Mouse (Mus musculus): ENCODE results near the gene Abcb1a.
A peak's percentile ranks its signal among the peaks of the same experiment; 100 is the strongest.

Gene Abcb1a

DNA sequence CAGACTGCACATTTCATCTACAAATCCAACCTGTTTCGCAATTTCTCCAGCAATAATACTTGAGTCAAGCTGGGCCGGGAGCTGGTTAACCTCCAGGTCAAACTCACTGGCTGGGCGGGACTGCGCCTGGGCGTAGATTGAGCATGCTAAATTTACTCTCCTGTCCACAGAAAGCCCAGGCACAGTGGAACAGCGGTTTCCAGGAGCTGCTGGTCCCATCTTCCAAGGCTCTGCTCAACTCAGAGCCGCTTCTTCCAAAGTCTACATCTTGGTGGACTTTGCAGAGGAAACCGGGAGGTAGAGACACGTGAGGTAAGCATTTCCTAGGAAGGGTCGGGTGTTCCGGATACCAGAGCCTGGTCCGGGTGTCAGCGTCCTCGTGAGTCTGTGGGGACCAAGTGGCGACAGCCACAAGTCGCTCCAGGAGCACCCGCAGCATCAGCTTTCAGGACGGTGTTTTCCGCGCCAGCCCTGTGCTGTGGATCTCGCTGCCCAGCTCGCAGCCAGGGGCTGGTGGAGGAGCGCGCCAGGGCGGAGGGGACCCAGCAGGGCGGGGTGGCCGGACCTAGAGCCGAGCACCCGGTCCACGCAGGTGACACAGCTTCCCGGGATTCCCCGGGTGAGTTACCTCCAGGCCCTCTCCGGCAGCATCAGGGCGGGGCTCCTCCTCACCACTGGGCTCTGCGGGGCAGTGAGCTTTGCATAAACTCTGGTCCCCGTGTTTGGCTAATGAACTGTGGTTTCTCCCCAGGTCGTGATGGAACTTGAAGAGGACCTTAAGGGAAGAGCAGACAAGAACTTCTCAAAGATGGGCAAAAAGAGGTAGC, at the start of gene Abcb1a:
TSS of gene Abcb1a (plus strand) at position 167 of the 827 bp plus-strand sequence.
- DNase-seq, result peak; percentile 15

DNA sequence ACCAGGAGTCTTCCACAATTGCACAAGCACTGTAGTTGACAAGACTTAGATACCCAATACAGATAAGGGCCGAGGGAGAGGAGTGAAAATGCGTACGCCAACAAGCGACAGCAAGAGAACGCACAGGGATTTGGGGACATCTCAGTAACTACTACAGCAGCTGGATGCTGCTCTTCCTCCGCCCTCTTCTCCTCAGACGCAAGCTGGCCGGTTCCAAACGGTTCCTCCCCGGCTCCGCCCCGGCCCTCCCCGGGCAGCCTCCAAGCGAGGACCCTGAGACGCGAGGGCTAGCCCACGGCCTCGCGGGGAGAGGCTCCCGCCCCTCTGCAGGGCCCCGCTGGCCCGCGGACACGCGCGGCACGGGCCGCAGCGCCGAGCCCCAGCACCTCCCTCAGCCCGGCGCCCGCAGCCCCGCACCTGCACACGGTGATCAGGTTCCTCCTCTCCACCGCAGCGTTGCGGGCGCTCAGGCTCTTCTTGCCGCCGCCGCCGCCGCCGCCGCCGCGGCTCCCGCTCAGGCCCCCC, 37.7 kb upstream of the Abcb1a start:
- DNase-seq, result peak; percentile 82

DNA sequence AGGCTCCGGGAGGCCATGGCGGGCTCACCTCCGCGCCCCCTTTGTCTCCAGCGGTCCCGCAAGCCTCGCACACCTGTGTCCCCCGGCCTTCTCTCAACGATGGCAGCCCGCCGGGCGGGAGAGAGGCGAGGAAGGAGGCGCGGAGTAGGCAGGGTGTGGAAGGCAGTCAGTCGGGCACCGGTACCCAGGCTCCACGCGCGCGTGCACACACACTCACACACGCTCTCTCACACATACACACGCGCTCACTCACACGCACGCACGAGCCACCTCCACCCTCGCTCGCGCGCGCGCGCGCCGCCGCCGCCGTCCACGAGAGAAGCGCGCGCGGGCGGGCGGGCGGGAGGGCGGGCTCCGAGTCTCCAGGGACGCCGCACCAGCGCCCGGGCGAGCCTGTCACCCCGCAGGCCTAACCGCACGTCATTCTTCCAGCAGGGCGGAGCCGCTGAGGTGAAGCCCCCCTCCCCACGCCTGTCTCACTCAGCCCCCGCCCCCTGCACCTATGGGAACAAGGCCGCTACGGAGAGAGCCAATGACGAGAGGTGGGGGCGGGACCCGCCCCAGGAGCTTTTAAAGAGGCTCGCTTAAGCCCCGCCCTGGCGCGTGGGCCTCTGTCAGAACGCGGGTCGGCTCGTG, 37.2 kb upstream of the Abcb1a start, which contains the start of gene Rundc3b:
TSS of gene Rundc3b (minus strand) at position 357 of the 636 bp plus-strand sequence.
- DNase-seq, result peak; percentile 92

DNA sequence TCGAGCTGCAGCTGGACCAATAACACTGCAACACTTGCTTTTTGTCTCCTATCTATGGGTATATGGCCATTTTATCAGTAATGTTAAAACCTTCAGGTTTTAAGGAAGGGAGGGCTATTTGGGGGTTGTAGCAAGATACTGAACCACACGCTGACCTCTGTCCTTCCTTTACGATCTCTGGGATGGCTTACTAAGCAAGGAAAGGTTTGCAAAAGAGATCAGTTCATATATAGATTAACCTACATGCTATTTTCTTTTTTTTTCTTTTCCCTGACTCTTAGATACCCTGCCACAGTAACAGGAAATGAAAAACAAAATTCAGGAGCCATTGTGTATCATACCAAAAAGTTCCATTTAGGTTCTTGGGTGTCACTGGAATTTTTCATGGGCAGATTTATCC, 27.0 kb upstream of the Abcb1a start:
- DNase-seq, result no peak

DNA sequence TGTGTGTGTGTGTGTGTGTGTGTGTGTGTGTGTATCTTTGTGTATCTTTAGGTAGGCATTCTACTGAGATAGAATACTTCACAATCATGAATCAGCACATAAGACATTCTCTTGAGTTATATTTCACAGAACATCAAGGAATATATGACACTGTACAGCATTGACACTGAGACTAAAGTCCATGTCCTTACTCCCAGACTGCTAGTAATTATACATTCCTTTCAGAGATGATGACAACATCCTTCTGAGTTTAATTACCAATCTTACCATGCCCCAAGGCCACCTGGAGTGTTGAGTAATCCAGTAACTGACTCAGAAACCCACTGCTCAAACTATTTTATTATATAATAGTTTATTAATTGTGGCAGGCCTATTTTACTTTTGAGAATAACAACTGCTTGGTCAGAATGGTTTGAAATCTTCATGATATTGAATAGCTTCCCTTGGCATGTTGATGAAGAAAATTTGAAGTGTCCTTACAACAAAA, 25.3 kb upstream of the Abcb1a start:
- DNase-seq, result no peak

DNA sequence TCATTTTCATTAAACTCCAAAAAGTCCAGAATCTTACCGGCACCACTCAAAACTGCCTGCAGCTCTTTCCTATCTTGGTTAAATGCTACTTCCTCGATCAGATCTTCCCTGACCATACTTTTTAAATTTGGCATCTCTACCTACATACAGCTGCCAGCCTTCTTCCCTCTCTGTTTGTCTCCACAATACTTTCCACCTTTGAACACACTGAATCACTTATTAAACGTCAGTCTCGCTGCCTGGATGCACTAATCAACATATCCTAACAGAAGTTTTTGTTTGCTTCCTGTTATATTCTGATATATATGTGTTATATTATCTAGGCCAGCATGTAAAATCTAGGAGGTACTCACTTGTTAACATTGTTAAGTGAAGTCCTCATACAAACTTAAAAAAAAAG, 11.6 kb upstream of the Abcb1a start:
- no peak for DNase-seq

DNA sequence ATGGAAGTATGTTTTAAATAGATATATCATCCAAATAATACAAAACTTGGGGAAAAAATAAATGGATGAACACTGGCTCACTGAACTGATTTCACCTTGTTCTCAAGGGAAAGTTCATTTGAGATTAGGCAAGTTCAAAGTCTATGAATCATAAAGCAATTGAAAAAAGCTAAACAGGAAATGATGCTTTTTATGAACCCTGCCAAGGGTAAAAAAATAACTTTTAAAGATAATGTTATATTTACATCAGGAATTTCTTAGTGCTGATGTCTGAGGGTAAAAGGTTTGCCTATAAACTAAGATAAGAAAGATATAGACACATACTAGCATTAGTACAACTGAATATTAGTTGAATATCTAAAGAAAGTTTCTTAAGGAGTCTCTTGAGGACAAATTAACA, 11.1 kb upstream of the Abcb1a start:
- no peak for DNase-seq

DNA sequence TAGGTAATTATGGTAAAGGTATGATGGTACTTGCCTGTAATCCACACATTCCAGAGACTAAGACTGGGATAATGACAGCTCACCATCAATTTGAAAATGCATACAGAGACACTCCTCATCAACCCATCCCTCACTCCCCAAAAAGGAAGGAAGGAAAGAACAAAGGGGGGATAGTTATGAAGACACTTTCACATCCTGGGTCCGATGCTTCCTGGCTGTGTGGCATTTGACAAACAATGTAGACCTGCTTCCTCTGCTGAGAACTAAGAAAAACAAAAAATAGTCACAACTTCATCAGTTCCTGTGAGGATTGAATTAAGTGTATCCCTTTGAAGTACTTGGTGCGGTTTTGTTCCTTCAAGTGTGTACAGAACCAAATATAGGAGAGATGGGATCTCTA, 7.8 kb upstream of the Abcb1a start:
- DNase-seq, result no peak

DNA sequence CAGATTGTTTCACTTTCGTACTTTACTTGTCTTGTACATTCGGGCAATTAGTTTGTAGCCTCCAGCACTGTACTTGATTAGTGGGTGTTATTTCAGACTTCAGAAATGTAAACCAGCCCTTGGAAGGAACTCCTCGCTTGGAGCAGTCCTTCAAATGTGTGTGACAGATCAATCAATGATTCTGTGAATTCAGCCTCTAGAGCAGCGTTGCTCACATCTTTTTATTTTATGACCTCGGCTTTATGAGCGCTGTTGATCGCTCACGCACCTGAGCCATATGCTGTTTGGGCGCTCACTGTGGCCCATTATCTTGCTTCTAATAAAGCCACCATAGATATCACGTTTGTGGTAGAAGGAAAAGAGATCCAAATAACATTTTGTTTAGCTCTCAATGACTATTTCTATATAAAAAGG, 868 bp downstream of the Abcb1a start:
- DNase-seq, result no peak

DNA sequence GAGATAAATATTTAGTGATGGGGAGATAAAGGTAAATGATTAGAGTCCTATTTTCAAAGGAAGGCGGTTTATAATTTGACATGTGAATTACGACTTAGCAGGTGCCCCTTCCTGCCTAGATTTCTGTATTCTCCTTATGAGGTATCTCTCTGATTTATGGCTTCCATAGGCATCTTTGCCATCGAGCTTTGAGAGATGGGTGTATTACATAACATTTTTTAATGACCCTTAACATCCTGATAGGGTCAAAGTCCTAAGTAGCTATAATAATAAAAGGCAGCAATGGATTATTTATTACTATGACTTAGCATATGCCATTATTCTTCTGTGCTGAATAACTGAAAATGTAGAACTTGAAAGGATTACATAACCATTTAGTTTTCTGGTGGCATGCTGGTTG, 4.8 kb downstream of the Abcb1a start:
- no peak for DNase-seq

DNA sequence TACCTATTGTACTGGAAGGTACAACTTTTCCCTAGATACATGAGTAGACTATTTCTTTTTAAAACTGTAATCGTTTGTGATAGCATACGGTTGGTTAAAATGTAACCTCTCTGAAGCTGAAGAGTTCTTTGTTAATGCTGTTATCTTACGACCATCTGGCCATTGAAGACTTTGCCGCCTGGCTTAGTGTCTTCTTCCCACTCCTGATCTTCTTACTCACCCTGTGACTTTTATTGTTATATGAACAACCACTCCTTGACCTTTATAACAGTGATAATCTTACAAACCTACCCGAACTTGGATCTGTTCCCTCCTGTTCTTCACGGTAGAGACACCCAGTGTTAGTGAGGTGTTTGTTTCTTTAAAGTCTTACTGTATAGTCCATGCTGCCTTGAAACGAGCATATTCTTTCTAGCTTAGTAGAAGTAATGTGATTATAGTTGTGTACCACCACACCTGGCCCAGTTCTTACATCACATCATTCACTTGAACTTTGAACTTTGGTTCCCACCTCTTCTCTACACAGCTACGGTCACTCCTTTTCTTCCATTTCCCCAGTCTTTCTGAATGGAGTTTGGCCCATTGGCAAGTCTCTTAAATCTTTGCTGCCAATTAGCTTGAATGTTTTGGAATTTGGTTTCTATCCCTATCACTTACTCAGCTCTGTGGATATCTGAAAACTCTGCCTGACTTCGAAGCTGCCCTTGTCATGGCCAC, 8.0 kb downstream of the Abcb1a start:
- no peak for DNase-seq

DNA sequence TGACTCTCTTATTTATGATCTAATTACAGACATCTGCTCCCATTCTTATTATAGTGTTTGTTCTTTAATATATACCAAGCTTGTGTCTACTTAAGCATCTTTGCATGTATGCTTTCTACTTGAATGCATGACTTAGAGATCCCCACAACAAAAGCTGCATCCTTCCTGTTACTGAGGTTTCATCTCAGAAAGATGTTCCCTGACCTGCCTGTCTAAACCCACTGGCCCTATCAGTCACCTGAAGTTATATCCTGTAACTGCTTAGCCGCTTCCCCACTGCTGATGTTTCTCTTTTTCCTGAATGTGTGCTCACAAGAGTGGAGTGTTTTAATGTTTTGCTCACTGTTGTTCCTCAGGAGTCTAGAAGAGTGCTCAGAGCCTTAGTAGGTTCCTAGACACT, 9.7 kb downstream of the Abcb1a start:
- no peak for DNase-seq

DNA sequence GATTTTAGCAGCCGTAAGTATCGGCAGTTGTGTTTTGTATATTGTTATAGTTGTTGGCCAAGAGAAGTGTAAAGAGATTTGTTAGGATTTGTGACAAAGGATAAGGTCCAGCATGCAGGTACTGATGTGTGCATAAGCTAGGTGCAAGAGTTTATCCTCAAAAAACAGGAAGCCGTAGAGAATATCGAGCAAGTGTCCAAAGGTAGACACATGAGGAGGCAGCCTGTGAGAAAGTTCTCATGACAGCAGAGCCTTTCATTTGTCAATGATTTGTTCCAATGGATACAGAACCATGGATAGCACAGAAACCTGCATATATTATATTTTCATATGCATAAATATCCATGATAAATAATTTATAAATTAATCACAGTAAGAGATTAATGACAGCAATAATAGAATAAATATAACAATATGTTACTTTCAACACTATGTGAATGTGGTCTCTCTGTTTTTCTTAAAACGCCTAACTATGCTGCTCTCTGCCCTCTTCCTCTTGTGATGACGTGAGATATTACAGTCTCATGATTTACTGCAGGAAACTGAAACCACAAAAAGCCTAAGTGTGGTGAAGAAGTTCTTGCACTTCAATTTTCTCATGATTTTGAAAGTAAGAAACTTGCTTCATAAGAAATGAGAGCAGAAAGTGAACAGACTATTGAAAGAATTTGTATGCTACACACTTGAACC, 15.5 kb downstream of the Abcb1a start:
- no peak for DNase-seq

DNA sequence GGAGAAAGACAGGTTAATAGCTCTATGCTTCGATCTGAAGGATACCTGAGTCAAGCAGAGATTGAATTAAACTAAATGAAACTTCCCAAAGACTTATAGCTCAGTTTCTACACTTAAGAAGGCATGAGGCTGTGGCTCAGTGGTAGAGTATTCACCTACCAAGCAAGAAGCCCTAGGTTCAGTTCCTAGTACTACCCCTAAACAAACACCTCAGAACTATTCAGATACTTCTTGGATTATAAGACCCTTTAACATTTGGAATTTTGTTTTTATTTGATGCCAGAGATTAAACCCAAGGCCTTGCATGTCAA, 16.0 kb downstream of the Abcb1a start:
- no peak for DNase-seq

DNA sequence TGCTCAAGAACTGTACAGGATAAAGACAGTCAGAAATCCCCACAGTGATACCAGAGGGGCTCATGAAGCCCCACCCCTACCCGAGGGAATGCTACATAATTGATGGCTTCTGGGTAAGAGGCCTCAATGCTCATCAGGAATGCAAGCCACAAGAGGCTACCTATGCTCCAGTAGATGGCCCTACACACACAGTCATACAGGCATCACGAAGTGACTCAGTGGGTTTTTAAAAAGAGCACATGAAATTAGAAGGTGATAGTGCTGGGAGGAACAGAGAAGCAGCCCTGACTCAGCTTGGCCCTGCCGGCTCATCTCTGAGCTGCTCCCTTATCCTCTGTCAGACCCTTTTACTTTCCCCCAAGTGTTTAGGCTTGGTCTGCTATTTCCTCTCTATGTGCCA, 21.3 kb downstream of the Abcb1a start:
- no peak for DNase-seq

DNA sequence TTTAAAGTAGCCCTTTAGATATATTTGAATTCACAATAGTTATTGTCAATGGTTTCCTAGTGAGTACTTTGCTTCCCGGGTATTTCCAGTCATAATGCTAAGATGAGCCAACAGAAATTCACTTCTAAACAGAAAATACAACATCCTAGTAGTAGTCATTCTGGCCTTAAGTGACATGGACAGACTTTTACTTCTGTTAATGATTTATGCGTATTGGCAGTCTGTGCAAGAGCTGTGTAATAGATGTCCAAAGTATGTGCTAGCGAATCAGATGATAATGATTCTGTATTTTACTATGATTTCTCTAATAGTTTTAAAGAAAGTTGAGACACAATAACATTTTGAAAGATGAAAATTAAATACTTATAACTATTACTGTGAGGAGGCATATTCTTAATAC, 23.8 kb downstream of the Abcb1a start:
- DNase-seq, result no peak

DNA sequence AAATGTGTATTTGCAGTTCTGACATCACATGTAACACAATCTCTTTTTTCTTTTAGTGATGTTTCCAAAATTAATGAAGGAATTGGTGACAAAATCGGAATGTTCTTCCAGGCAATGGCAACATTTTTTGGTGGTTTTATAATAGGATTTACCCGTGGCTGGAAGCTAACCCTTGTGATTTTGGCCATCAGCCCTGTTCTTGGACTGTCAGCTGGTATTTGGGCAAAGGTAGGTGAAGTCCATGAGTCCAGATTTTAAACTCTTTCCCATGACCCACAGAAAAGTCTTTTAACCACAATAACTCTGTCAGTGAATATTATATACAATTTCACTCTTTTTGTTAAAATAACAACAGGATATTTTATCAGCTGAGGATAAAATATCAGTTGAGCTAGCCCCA, 26.2 kb downstream of the Abcb1a start:
- DNase-seq, result no peak

DNA sequence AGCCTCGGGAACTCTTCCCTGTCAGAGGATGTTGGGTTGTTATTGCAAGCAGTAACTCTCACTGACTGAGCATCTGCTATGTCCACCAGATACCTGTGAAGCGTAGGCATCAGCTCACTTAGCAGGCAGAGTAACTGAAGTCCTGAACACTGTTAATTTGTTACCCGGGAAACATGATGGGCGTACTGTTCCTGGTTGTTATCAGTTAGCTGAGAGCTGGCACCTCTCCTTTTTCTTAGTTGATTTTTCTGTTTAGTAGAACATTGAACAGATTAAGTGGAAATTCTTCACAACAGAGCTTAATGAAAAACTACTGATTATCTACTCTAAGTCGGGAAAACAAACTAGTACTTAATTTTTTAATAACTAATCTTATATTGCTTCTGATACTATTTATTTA, 27.7 kb downstream of the Abcb1a start:
- DNase-seq, result no peak

DNA sequence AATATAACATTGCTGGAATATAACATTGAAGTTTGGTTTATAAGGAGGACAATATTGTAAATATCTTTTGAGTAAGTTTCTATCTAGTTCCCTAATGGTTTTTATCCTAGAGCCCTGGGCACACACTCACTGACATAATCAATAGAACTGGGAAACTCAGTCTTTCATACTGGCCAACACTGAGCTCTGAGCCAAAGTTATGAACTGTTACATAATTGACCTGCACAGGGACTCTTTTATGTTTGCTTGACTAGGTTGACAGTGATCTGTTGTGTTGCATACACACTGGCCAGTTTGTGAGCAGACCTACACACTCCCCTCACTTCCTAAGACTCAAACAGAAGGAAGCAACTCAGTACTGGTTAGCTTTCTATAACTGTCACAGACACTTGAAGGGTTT, 56.2 kb downstream of the Abcb1a start:
- no peak for DNase-seq

DNA sequence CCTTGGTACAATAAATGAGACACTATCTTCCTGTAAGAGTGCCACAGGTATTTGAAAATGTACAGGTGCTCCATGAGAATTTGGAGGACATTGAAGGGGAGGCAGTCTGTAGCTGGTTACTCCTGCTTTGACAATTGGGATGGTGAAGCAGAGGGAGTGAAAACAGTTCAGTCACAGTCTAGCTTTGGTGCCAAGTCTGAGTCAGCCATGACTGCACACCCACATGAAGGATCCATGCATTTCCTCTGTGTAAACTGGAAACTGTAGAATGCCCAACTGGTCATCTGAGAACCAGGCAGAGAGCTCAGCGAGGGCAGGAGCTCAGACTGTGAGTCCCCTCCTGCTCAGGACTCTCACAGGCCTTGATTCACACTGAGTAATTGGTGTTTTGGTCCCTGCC, 59.7 kb downstream of the Abcb1a start:
- no peak for DNase-seq

DNA sequence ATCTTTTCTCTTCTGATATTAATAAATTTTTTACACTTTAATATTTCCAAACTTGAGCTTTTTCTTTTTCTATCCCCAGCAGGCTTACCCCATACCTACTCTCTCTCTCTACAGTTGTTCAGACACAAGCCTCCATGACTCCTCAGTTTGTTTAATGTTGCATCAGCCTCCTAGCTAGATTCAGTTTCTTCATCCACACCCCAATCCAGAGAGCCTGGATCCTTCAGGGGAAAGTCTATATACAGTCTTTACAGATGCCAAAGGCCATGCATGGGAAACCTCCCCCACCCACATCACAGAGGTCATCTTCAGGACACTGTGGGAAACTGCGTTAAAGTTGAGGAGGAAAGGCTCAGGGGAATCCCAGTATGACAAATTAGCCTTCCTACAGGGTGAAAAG, 62.3 kb downstream of the Abcb1a start:
- no peak for DNase-seq

DNA sequence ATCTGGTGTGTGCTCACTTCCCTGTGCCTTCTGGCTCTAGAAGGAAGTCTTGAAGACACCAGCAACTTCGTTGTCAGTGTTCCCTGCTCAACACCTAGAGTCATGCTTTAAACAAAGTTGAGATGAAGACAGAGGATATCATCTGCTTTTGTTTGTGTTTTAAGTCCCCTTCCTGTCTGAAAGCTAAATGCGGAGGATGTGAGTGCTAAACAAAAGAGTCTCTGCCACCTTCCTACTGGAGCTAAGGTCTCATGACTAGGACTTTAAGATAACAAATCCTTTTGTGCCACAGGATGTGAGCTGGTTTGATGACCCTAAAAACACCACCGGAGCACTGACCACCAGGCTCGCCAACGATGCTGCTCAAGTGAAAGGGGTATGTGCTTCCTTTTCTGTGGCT, 63.0 kb downstream of the Abcb1a start:
- DNase-seq, result no peak

DNA sequence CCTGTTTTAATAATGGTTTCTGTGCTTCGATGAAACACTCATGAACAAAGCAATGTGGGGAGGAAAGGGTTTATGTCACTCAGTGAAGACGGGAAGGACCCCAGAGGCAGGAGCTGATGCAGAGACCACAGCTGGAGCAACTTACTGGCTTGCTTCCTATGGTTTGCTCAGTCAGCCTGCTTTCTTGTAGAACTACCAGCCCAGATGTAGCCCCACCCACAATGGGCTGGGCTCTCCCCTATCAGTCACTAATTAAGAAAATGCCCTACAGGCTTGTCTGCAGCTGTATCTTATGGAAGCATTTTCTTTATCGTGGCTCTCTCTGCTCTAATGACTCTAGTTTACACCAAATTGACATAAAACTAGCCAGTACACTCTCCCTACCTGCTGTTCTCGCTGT, 67.9 kb downstream of the Abcb1a start:
- no peak for DNase-seq
